ENCODE assay signal across 20 mouse cellular contexts in the genomic region with DNA sequence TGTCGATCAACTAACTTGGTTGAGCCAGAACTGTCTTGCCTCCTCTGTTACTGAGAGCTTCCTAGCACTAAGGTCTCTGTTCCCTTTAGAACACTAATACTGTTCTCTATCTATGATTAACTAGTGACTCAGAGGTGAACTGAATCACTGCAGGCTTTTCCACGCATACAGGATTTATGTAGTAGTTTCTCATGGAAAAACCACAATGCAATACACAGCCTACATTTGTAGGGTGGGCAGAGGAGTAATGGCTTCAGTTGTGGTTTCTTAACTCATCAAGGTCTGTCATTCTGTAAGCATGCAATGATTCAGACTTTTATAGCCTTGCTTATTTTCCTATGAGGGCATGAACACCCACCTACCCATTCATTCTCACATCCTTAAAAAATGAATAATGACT.
A peak's percentile ranks its signal among the peaks of the same experiment; 100 is the strongest.
DNase-seq lines count a peak whose midpoint lies in the region; ATAC-seq and TF ChIP-seq lines count a peak whose summit lies in the region.
"Had no signal": no experiment of that assay in that cellular context is flagged by ENCODE, and none has a peak within 500 bp of the region (broad histone marks: within the 10 kb centered on the region; RNA-seq: fewer than 3 reads in every experiment).

No protein-coding gene starts in this region.

- in situ Hi-C loops in Patski (cut with MboI; ENCODE audit: low pct_unique_long_range_greater_than_20kb): loop anchor here (10.0 to 25.0 kb wide), 3 partner anchors 191 to 1146 kb away; no protein-coding TSS in a partner anchor

- H3K27me3 ChIP-seq in C2C12 (ENCODE audit: control insufficient read depth, insufficient read depth, insufficient read length) (no peaks in the 10 kb centered on the region), Patski (no peaks in the 10 kb centered on the region)
- H3K27me3 ChIP-seq: embryonic facial prominence, embryonic 12.5 days; forebrain, embryonic 12.5 days had no signal

- no peaks in the 10 kb centered on the region for H3K36me3 ChIP-seq in C2C12 (ENCODE audit: control insufficient read depth, insufficient read depth)
- H3K36me3 ChIP-seq: embryonic facial prominence, embryonic 10.5 days; embryonic facial prominence, embryonic 12.5 days; forebrain, embryonic 10.5 days; forebrain, embryonic 12.5 days had no signal

- no peak overlapping the region for H3K4me3 ChIP-seq in C2C12 (ENCODE audit: insufficient read depth, poor library complexity, severe bottlenecking)
- H3K4me3 ChIP-seq: embryonic facial prominence, embryonic 10.5 days; embryonic facial prominence, embryonic 12.5 days; forebrain, embryonic 10.5 days; forebrain, embryonic 12.5 days had no signal

- H3K79me3 ChIP-seq in C2C12 (ENCODE audit: low read depth): no peaks in the 10 kb centered on the region

- no peak for TF ChIP-seq CTCF in C2C12 (IDR thresholded peaks at IDR 0.05; ENCODE audit: control insufficient read depth, insufficient read depth, insufficient read length)
- TF ChIP-seq CTCF in Patski (IDR thresholded peaks at IDR 0.05): no peak

- ATAC-seq in Patski: peak; percentile 97
- ATAC-seq in megakaryocyte progenitor cell, adult 5-6 weeks (replicated peaks; ENCODE audit: poor library complexity): no peak
- ATAC-seq: forebrain, embryonic 14.5 days; forebrain, embryonic 16.5 days had no signal

- DNase-seq in Patski (ENCODE audit: low read depth, low spot score): peak; percentile 60
- peak; percentile 24 for DNase-seq in fibroblast of lung, adult 2 months (ENCODE audit: low read depth)
- DNase-seq in right cerebral cortex, postnatal 10 days (ENCODE audit: low spot score in 2 of 2): no peak
- no peak for DNase-seq in embryo, embryonic 11 days
- DNase-seq: adrenal gland, adult 2 months; adrenal gland, postnatal 10 days; adrenal gland, postnatal 25 days; B cell, adult 2 months; cerebellum, adult 11-12 months; cerebellum, adult 2 months; cerebellum, adult 9-11 months; cerebellum, postnatal 14 days had no signal

- CTCF ChIA-PET in Patski (lab: Charles Lee): no interaction called here

- POLR2A ChIA-PET in Patski (lab: Charles Lee): no interaction called here

- no peaks in the 10 kb centered on the region for H3K79me2 ChIP-seq in C2C12 (ENCODE audit: control insufficient read depth, insufficient read depth)

- no peak overlapping the region for H3ac ChIP-seq in C2C12 (ENCODE audit: control insufficient read depth, insufficient read length, low read depth)

TF ChIP-seq in C2C12, 6 proteins besides CTCF, POLR2A, EP300 and RAD21:
- TF ChIP-seq CEBPB (IDR thresholded peaks at IDR 0.05; ENCODE audit: low read depth): peak; percentile 38
- TF ChIP-seq FOSL1 (IDR thresholded peaks at IDR 0.05; ENCODE audit: insufficient read depth, low read length, poor library complexity, severe bottlenecking): peak; percentile 94
- TF ChIP-seq MYOG (IDR thresholded peaks at IDR 0.05; ENCODE audit: control insufficient read depth, extremely low read depth, insufficient read length): no peak
- TF ChIP-seq MAX (IDR thresholded peaks at IDR 0.05): peak; percentile 22

Comparison
In these comparisons a context has a peak if more than half of its experiments do, and no peak if none do; other contexts are left out.
1. DNase-seq: peak in Patski (single experiment) and fibroblast of lung, adult 2 months (single experiment); none in right cerebral cortex, postnatal 10 days (0 of 2) and embryo, embryonic 11 days (single experiment).